Mouse (Mus musculus) lung, adult 2 months (tissue): ENCODE results near the gene Snapc4.

Experiments used
- CTCF ChIP-seq: fragments of 200-500 bp; IDR thresholded peaks from 2 replicates; pipeline ENCODE4 v1.5.1; 2011; ENCODE audit warnings: mild to moderate bottlenecking, low read length, control low read depth; ENCODE audit not compliant: insufficient read depth
- POLR2A ChIP-seq: fragments of 200-500 bp; IDR thresholded peaks from 2 replicates; pipeline ENCODE4 v1.6.1; 2011; ENCODE audit warnings: low read depth, mild to moderate bottlenecking, control low read depth, low read length, borderline replicate concordance; ENCODE audit errors: extremely low read depth

DNA sequence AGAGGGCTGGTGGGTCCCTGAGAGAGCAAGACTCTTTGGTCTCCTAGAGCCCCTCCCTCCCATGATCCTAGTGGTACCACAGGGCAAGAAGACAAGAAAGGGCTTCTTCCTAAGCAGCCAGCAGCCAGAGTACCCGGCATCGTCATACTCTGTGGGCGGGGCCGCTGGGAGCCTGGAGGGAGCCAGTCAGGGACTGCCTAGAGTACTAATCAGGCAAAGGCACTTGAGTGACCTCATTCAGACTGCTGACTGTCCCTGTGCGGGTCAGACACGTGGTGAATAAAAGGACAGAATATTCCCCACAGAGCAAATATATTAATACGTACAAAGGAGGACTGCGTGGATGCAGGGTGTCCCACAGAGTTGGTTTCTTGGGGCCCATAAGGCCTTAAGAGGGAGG is 51.1 kb downstream of the Snapc4 start:
- TF ChIP-seq CTCF (no peak), POLR2A (no peak)
